Mouse (Mus musculus) 3134 (cell line): Measurements from ENCODE around the gene Pdpk1.
A peak's percentile ranks its signal among the peaks of the same experiment; 100 is the strongest.

ENCODE experiments used
- DNase-seq: peaks from one replicate; pipeline ENCODE4 v3.0.0-alpha.2; 2011; ENCODE audit warnings: low spot score; ENCODE audit not compliant: insufficient read length; ENCODE audit errors: extremely low read depth

Pdpk1 gene

GRCm38 (mm10) chr17:24045608-24046007, 105.1 kb downstream of the Pdpk1 start:
- no peak for DNase-seq

GRCm38 (mm10) chr17:24044482-24044881, 106.2 kb downstream of the Pdpk1 start:
- no peak for DNase-seq

GRCm38 (mm10) chr17:24037844-24038243, 112.9 kb downstream of the Pdpk1 start, which contains the start of gene Prss27:
Gene Prss27 (plus strand): TSS chr17:24038144.
- no peak for DNase-seq

GRCm38 (mm10) chr17:24037360-24037759, 113.4 kb downstream of the Pdpk1 start:
- no peak for DNase-seq

- no peak for DNase-seq
These were observed 113.8 kb downstream of the Pdpk1 start for GRCm38 (mm10) chr17:24036954-24037353.

- peak; percentile 75 for DNase-seq
These were observed 115.6 kb downstream of the Pdpk1 start for GRCm38 (mm10) chr17:24035087-24035486.

GRCm38 (mm10) chr17:24030551-24030950, 120.2 kb downstream of the Pdpk1 start:
- DNase-seq, result no peak

GRCm38 (mm10) chr17:24029477-24029876, 121.2 kb downstream of the Pdpk1 start:
- DNase-seq, result no peak
